Mouse (Mus musculus) testis, adult 2 months (tissue): ENCODE data around the gene Pla2g2d.

ENCODE experiments used
- CTCF ChIP-seq: fragments of 200-500 bp; IDR thresholded peaks from 2 replicates; pipeline ENCODE4 v1.5.1; 2012; ENCODE audit warnings: low read depth, mild to moderate bottlenecking, inconsistent platforms, low read length, moderate library complexity; ENCODE audit not compliant: control insufficient read depth, insufficient read depth, insufficient replicate concordance
- POLR2A ChIP-seq: fragments of 200-500 bp; IDR thresholded peaks from 2 replicates; pipeline ENCODE4 v1.6.1; 2012; ENCODE audit warnings: low read depth, mild to moderate bottlenecking, inconsistent platforms, low read length, moderate library complexity; ENCODE audit not compliant: control insufficient read depth

DNA sequence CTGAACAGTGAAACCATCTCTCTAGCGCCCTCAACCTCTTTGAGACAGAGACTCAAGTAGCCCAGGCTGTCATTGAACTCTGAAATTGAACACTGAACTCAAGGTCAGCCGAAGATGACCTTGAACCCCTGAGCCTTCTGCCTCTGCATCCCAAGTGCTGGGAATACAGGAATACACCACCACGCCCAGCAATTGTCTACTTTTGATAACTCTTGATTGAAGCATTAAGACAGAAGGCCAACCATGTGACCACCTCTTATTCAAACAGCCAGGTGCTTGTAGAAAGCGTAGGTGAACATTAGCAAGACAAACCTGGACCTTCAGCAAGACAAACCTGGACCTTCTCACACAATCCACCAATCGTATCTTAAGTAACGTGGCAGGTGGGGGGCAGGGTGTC is 18.8 kb downstream of the Pla2g2d start:
- no peak for TF ChIP-seq POLR2A
- no peak for TF ChIP-seq CTCF
